Mouse (Mus musculus) CH12.LX (cell line): ENCODE data around the gene Sgsm1.

Experiments used
- CHD2 ChIP-seq: IDR thresholded peaks from 2 replicates; pipeline ENCODE4 v1.6.1; 2011; ENCODE audit warnings: low read length, improper control_type of control experiment
- CTCF ChIP-seq, 2 experiments: IDR thresholded peaks in 1 of 2; conservative IDR thresholded peaks in 1 of 2; 2 replicates each; pipeline ENCODE4 v1.5.1; 2011 to 2012; ENCODE audit warnings: low read depth in 2 of 2, low read length in 2 of 2, improper control_type of control experiment in 1 of 2, inconsistent platforms in 1 of 2, mild to moderate bottlenecking in 1 of 2, moderate library complexity in 1 of 2
- EP300 ChIP-seq: IDR thresholded peaks from 2 replicates; pipeline ENCODE4 v1.6.1; 2011; ENCODE audit warnings: low read length, improper control_type of control experiment
- HCFC1 ChIP-seq: IDR thresholded peaks from 2 replicates; pipeline ENCODE4 v1.6.1; 2012; ENCODE audit warnings: low read depth, mild to moderate bottlenecking, inconsistent platforms, low read length, improper control_type of control experiment
- MAFK ChIP-seq: IDR thresholded peaks from 2 replicates; pipeline ENCODE4 v1.6.1; 2011; ENCODE audit warnings: low read length, improper control_type of control experiment; ENCODE audit not compliant: insufficient replicate concordance
- MYC ChIP-seq: IDR thresholded peaks from 2 replicates; pipeline ENCODE4 v1.6.1; 2011; ENCODE audit warnings: low read depth, mild to moderate bottlenecking, improper control_type of control experiment, low read length
- NRF1 ChIP-seq: IDR thresholded peaks from 2 replicates; pipeline ENCODE4 v1.6.1; 2014; ENCODE audit warnings: low read depth, mild to moderate bottlenecking, inconsistent platforms, low read length, improper control_type of control experiment, moderate library complexity
- POLR2A ChIP-seq: IDR thresholded peaks from 2 replicates; pipeline ENCODE4 v1.6.1; 2011; ENCODE audit warnings: low read depth, mild to moderate bottlenecking, improper control_type of control experiment, low read length
- RAD21 ChIP-seq: IDR thresholded peaks from 2 replicates; pipeline ENCODE4 v1.6.1; 2011; ENCODE audit warnings: low read depth, mild to moderate bottlenecking, low read length, improper control_type of control experiment, moderate library complexity
- SIN3A ChIP-seq: IDR thresholded peaks from 2 replicates; pipeline ENCODE4 v1.6.1; 2012; ENCODE audit warnings: low read length, improper control_type of control experiment, inconsistent platforms
- TBP ChIP-seq: conservative IDR thresholded peaks from 2 replicates; pipeline ENCODE4 v1.6.1; 2011; ENCODE audit warnings: low read depth, low read length, improper control_type of control experiment
- TCF12 ChIP-seq: IDR thresholded peaks from 2 replicates; pipeline ENCODE4 v1.6.1; 2014; ENCODE audit warnings: low read depth, mild to moderate bottlenecking, inconsistent platforms, low read length, improper control_type of control experiment

DNA sequence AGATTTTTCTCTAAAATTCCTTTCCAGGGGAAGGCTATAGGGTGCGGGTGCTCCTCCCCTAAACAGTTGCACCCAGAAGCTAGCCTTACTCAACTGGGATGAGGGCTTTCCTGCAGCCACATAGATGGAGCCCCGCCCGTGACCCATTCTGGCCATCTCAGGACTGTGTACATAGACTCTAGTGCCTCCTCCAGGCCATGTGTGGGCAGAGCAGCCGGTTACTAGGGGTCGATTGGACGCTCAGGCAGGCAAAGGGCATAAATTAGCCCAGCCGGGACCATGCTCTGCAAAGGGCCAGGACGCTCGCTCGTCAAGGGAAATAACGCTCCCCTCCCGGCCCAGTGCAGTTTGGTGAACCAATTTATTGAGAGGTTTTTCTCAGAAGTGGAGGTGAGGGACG lies 38.0 kb upstream of the Sgsm1 start:
- TF ChIP-seq CTCF (conservative IDR thresholded peaks at IDR 0.05 in 1 of 2, IDR thresholded peaks at IDR 0.05 in 1 of 2; ENCODE audit: low read depth in 2 of 2, low read length in 2 of 2): peak in 1 of 2 experiments; percentile 19; a peak in 2 of 4 replicates
- TF ChIP-seq SIN3A: no peak
- no peak for TF ChIP-seq MAFK
- TF ChIP-seq POLR2A: no peak
- no peak for TF ChIP-seq MYC
- no peak for TF ChIP-seq CHD2
- no peak for TF ChIP-seq EP300
- no peak for TF ChIP-seq TBP
- no peak for TF ChIP-seq TCF12
- no peak; the same call in 1 of the 2 replicates for TF ChIP-seq RAD21
- TF ChIP-seq NRF1: no peak
- no peak for TF ChIP-seq HCFC1
